Mouse (Mus musculus) heart, postnatal 0 days (tissue): ENCODE results near the gene Magi1.

Source experiments
- CTCF ChIP-seq: IDR thresholded peaks from 2 replicates; pipeline ENCODE4 v1.5.1; 2016; ENCODE audit warnings: antibody characterized with exemption, control low read depth, low read depth
- EP300 ChIP-seq: IDR thresholded peaks from 2 replicates; pipeline ENCODE4 v1.6.1; 2016; ENCODE audit warnings: antibody characterized with exemption, low read depth

DNA sequence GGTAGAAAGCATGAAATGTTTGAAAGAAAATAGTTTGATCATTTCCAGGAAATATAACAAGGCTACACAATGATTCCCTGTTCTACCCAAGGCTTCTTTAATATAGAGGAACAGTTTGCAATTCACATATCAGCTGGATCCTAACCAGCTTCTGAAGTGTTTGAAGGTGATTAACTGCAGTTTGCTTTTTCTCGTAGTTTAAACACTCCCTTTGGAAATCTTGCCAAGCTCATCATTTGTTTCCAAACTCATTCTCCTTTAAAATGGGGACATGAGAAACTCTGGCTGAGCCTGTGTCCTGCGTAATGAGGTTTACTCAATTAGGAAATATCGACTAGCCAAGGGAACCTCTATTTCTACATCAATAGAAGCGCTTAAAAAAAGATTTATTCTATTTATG lies 43.4 kb upstream of the Magi1 start:
- no peak for TF ChIP-seq EP300
- TF ChIP-seq CTCF = no peak
